Comparison of ENCODE assay signal across 12 mouse cellular contexts in the genomic region with DNA sequence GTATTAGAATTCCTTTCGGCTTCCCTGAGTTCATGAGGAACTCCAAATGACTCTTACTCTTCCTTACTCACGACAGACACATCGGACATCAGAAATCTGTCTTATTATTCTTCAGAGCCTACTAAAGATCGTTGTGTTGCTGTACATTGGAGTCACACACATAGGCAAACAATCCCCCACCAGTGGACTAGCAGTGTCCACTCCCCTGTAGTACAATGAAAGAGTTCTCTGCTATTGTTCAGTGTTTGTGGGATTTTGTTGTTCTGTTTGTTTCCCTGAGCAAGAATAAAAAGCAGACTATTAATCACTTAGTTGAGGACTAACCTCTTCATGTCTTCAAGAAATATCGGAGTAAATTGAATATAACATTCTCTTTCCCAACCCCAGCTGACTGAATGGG. TPM values are rescaled to one million over a fixed set of nuclear protein-coding genes. Genes with fewer than 3 reads are reported as not detected.
DNase-seq lines count a peak whose midpoint lies in the region; ATAC-seq and TF ChIP-seq lines count a peak whose summit lies in the region.
"Had no signal": no experiment of that assay in that cellular context is flagged by ENCODE, and none has a peak within 500 bp of the region (broad histone marks: within the 10 kb centered on the region; RNA-seq: fewer than 3 reads in every experiment).

No protein-coding gene starts in this region.

- no peak for TF ChIP-seq CTCF in left cerebral cortex, adult 2 months (IDR thresholded peaks at IDR 0.05)

- H3K4me1 ChIP-seq in heart, embryonic 15.5 days (replicated peaks): peaks cover 19% of the 10 kb centered on the region
- peaks cover 46% of the 10 kb centered on the region for H3K4me1 ChIP-seq in megakaryocyte, embryonic 14.5 days
- H3K4me1 ChIP-seq in forebrain, embryonic 14.5 days (ENCODE audit: control insufficient read depth, insufficient read depth, low read length): peaks cover 4% of the 10 kb centered on the region; the same call in 1 of the 2 replicates
- peaks cover 17% of the 10 kb centered on the region for H3K4me1 ChIP-seq in midbrain, embryonic 16.5 days (ENCODE audit: control insufficient read depth, insufficient read depth, low read length)

- no peak overlapping the region for H3K27ac ChIP-seq in heart, embryonic 15.5 days
- no peak overlapping the region for H3K27ac ChIP-seq in forebrain, embryonic 14.5 days (ENCODE audit: low read depth, low read length)
- H3K27ac ChIP-seq in midbrain, embryonic 16.5 days (ENCODE audit: low read length): no peak overlapping the region
- H3K27ac ChIP-seq in left cerebral cortex, adult 2 months: no peak overlapping the region

- 61% methylated on average over 5 of the region's 5 CpGs for WGBS in heart, embryonic 15.5 days
- 47% methylated on average over 5 of the region's 5 CpGs for WGBS in forebrain, embryonic 14.5 days
- WGBS in midbrain, embryonic 16.5 days: 43% methylated on average over 5 of the region's 5 CpGs

- H3K9ac ChIP-seq in heart, embryonic 15.5 days: no peak overlapping the region
- no peak overlapping the region for H3K9ac ChIP-seq in forebrain, embryonic 14.5 days (ENCODE audit: low read length)
- no peak overlapping the region for H3K9ac ChIP-seq in midbrain, embryonic 16.5 days (ENCODE audit: low read depth, low read length)

- no peak overlapping the region for H3K4me3 ChIP-seq in heart, embryonic 15.5 days
- peak overlapping the region; percentile 70 for H3K4me3 ChIP-seq in megakaryocyte, embryonic 14.5 days (replicated peaks)
- no peak overlapping the region for H3K4me3 ChIP-seq in forebrain, embryonic 14.5 days (ENCODE audit: low read depth, low read length)
- no peak overlapping the region for H3K4me3 ChIP-seq in midbrain, embryonic 16.5 days (ENCODE audit: low read depth, low read length)
- H3K4me3 ChIP-seq in left cerebral cortex, adult 2 months: no peak overlapping the region

- no peak for ATAC-seq in heart, embryonic 15.5 days (replicated peaks; ENCODE audit: insufficient number of reproducible peaks, insufficient read depth, low FRiP score, low read depth)
- ATAC-seq in megakaryocyte, adult 5-6 weeks (ENCODE audit: poor library complexity, severe bottlenecking): no peak
- no peak for ATAC-seq in forebrain, embryonic 14.5 days
- ATAC-seq in midbrain, embryonic 16.5 days: no peak

- H3K4me2 ChIP-seq in heart, embryonic 15.5 days: peak overlapping the region; percentile 65
- H3K4me2 ChIP-seq in forebrain, embryonic 14.5 days (ENCODE audit: low read length): peak overlapping the region; percentile 62
- peak overlapping the region; percentile 37 for H3K4me2 ChIP-seq in midbrain, embryonic 16.5 days (ENCODE audit: low read length)

- H3K36me3 ChIP-seq in heart, embryonic 15.5 days: no peaks in the 10 kb centered on the region
- H3K36me3 ChIP-seq in megakaryocyte, embryonic 14.5 days (replicated peaks; ENCODE audit: low read length): no peaks in the 10 kb centered on the region
- no peaks in the 10 kb centered on the region for H3K36me3 ChIP-seq in forebrain, embryonic 14.5 days (ENCODE audit: control insufficient read depth, insufficient read depth, low read length)
- H3K36me3 ChIP-seq in midbrain, embryonic 16.5 days (ENCODE audit: control insufficient read depth, insufficient read depth, low read length): no peaks in the 10 kb centered on the region

- intact Hi-C loops in heart, postnatal 14 days (cut with DNase I): loop anchor here (2.0 to 10.0 kb wide), 4 partner anchors 13 to 1719 kb away; a partner anchor contains a TSS
- intact Hi-C loops in left cerebral cortex, adult 2 months (cut with DNase I): loop anchor here (2.0 to 10.0 kb wide), 5 partner anchors 13 to 1492 kb away; a partner anchor contains a TSS

- no peaks in the 10 kb centered on the region for H3K9me3 ChIP-seq in heart, embryonic 15.5 days (replicated peaks)
- no peaks in the 10 kb centered on the region for H3K9me3 ChIP-seq in megakaryocyte, embryonic 14.5 days
- no peaks in the 10 kb centered on the region for H3K9me3 ChIP-seq in forebrain, embryonic 14.5 days (replicated peaks; ENCODE audit: control insufficient read depth, low read length)
- H3K9me3 ChIP-seq in midbrain, embryonic 16.5 days (replicated peaks; ENCODE audit: control insufficient read depth, low read length, poor library complexity, severe bottlenecking): no peaks in the 10 kb centered on the region

- DNase-seq in heart, postnatal 14 days: no peak
- no peak for DNase-seq in forebrain, embryonic 14.5 days (ENCODE audit: low spot score)
- no peak for DNase-seq in left cerebral cortex, adult 2 months (ENCODE audit: extremely low spot score in 1 of 2, low spot score in 2 of 2)
- no peak for DNase-seq in urinary bladder, postnatal 25 days (ENCODE audit: low spot score)
- DNase-seq: lung, postnatal 36 days had no signal

- no peaks in the 10 kb centered on the region for H3K27me3 ChIP-seq in heart, embryonic 15.5 days
- H3K27me3 ChIP-seq in megakaryocyte, embryonic 14.5 days (replicated peaks): no peaks in the 10 kb centered on the region
- H3K27me3 ChIP-seq in forebrain, embryonic 14.5 days (replicated peaks; ENCODE audit: control insufficient read depth, insufficient read depth, low read length): no peaks in the 10 kb centered on the region
- no peaks in the 10 kb centered on the region for H3K27me3 ChIP-seq in midbrain, embryonic 16.5 days (ENCODE audit: control insufficient read depth, insufficient read depth, low read depth, low read length)

RNA-seq across cellular contexts. Expression of a gene that starts 10.1 kb away (rescaled TPM):
- 8.1 and 8.2 TPM in 2 replicates for polyA plus RNA-seq in heart, embryonic 15.5 days (2015; fragmentation: Nextera tagmentation; extraction: Ambion mirVana)
- 1 to 10 TPM; 4.5 to 5.0 TPM for total RNA-seq in heart, postnatal 14 days (2021)
- 1.6 and 7.8 TPM in 2 replicates for polyA plus RNA-seq in megakaryocyte, embryonic 14.5 days (2012; ENCODE audit: insufficient read depth, low replicate concordance)
- total RNA-seq in megakaryocyte, adult 5-6 weeks (2015): 5.1 and 5.2 TPM in 2 replicates
- total RNA-seq in megakaryocyte, adult 5-6 weeks (2017): 6.8 and 11.2 TPM in 2 replicates
- polyA plus RNA-seq in forebrain, embryonic 14.5 days (2014; fragmentation: Nextera tagmentation; extraction: Ambion mirVana): 12.9 and 13.8 TPM in 2 replicates
- polyA plus RNA-seq in midbrain, embryonic 16.5 days (2015; fragmentation: Nextera tagmentation; extraction: Ambion mirVana): 9.1 and 11.0 TPM in 2 replicates
- 1 to 10 TPM; 8.9 to 9.8 TPM for total RNA-seq in left cerebral cortex, adult 2 months (2021)

RNA-seq across cellular contexts. Expression of a gene that starts 31.9 kb away (rescaled TPM):
- 0.85 and 1.4 TPM in 2 replicates for polyA plus RNA-seq in heart, embryonic 15.5 days (2015; fragmentation: Nextera tagmentation; extraction: Ambion mirVana)
- not detected for total RNA-seq in heart, postnatal 14 days (2021)
- not detected in 2 replicates for polyA plus RNA-seq in megakaryocyte, embryonic 14.5 days (2012; ENCODE audit: insufficient read depth, low replicate concordance)
- total RNA-seq in megakaryocyte, adult 5-6 weeks (2015): not detected in 2 replicates
- total RNA-seq in megakaryocyte, adult 5-6 weeks (2017): not detected in 2 replicates
- 0.22 TPM in 1 of 2 replicates, not detected in the other for polyA plus RNA-seq in forebrain, embryonic 14.5 days (2014; fragmentation: Nextera tagmentation; extraction: Ambion mirVana)
- polyA plus RNA-seq in midbrain, embryonic 16.5 days (2015; fragmentation: Nextera tagmentation; extraction: Ambion mirVana): 0.10 and 0.31 TPM in 2 replicates
- total RNA-seq in left cerebral cortex, adult 2 months (2021): not detected
- total RNA-seq: gastrocnemius, postnatal 4 days; layer of hippocampus, postnatal 10 days had no signal

RNA-seq across cellular contexts. Expression of a gene that starts 54.9 kb away (rescaled TPM):
- polyA plus RNA-seq in heart, embryonic 15.5 days (2015; fragmentation: Nextera tagmentation; extraction: Ambion mirVana): 0.31 and 0.41 TPM in 2 replicates
- total RNA-seq in heart, postnatal 14 days (2021): not detected
- polyA plus RNA-seq in megakaryocyte, embryonic 14.5 days (2012; ENCODE audit: insufficient read depth, low replicate concordance): not detected in 2 replicates
- not detected in 2 replicates for total RNA-seq in megakaryocyte, adult 5-6 weeks (2015)
- not detected in 2 replicates for total RNA-seq in megakaryocyte, adult 5-6 weeks (2017)
- 0.10 TPM in 1 of 2 replicates, not detected in the other for polyA plus RNA-seq in forebrain, embryonic 14.5 days (2014; fragmentation: Nextera tagmentation; extraction: Ambion mirVana)
- polyA plus RNA-seq in midbrain, embryonic 16.5 days (2015; fragmentation: Nextera tagmentation; extraction: Ambion mirVana): 0.15 TPM in 1 of 2 replicates, not detected in the other
- total RNA-seq in left cerebral cortex, adult 2 months (2021): 1 to 10 TPM in 1 of 2 experiments, under 1 TPM in 1; 0.65 to 1.4 TPM
- polyA plus RNA-seq: neural tube, embryonic 14.5 days had no signal
